Mouse (Mus musculus): ENCODE data around the gene Gm49358. TPM values are rescaled to one million over a fixed set of nuclear protein-coding genes. Genes with fewer than 3 reads are reported as not detected.

Gene Gm49358
- total RNA-seq, 2 experiments from 2014 or later: 33.8 to 43.0 TPM

DNA sequence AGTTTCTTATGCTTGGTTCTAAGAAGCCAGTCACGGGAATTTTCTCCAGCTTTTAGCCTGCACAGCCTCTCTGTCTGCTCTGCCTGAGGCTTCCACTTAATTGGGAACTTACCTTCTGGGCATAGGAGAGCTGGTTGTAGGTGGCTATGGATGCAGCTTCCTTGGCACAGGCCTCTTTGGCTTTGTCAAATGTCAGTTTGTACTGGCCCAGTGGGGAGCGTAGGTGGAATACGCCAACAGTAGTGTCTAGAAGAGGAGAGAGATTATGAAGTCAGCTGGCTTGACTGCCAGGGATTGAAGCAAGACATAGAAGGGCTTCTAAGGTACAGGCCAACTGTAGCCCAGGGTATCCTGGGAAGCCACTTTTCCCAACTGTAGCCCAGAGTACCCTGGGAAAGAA, 89.7 kb downstream of the Gm49358 start:
- no peak for DNase-seq (ENCODE audit: extremely low spot score in 1 of 2, low spot score in 1 of 2)

DNA sequence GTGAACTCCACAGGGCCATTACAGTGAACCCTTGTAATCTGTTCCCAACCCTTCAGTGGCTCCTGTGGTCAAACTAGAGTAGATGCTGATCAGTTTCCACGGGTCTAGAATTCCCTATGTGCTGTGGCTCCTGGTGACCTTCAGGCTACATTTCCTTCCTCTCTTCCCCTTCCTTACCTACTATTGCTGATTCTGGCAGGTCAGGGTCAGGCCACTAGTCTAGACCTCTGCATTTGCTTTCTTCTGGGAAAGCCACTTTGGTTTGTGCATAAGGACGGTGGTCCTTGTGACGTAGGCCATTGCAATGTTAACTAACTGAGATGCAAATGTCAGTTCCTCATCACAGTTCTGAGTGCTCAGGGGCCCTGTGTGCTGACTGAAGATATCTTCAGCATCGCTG, 96.6 kb downstream of the Gm49358 start:
- DNase-seq (ENCODE audit: extremely low spot score in 1 of 2, low spot score in 1 of 2): no peak

DNA sequence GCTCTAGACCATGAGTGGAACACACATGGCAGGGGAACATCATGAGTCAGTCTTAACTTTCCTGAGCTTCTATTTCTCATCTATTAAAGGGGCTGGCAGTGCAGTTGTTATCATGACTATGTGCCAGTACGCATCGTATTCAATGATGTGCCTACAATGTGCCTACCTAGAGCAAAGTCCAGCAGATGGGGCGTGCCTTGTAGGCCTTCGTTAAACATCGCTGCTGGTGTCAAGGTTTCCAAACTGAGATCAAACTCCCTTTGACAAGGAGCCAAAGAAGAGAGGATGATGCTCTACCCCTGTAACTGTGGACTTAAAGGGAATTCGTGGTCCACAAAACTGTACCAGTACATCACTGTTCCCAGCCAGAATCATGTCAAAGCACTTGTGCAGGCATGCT, 98.7 kb downstream of the Gm49358 start:
- DNase-seq (ENCODE audit: extremely low spot score in 1 of 2, low spot score in 1 of 2): no peak

DNA sequence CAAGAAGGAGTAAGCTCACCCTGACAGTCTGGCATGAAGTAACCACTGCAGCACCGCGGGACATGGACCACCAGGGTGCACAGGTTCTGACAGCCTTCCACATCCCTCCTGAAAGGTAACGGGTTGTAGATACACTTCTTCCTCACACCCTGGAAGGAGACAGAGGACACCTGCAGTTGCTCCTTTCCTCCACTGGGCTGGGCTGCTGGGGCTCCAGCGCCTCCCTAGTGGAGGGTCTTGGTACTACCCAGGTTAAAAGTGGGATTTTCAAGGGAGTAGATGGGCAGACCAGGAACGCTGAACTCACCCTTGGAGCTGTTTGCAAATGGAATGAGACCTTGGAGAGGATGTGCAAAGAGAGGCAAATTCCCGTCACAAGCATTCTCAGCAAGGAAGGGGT, 99.7 kb downstream of the Gm49358 start:
- no peak for DNase-seq (ENCODE audit: extremely low spot score in 1 of 2, low spot score in 1 of 2)

DNA sequence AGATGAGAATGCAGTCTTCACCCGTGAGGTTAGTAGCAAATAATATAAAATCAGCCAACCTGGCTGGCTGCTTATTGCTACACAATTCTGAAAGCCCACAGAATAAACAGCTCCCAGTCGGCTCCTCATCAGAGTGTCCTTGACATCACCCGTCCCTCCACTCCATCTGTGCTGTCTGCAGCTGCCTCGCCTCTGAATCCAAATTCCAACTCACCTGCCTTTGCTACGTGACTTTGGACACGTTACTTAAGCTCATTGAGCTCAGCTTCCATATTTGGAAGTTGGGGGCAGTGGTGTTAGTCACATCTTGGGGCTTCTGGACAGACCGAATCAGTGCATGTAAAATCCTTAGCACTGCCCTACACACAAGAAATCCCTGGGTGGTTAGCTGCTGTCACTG, 108.3 kb downstream of the Gm49358 start:
- DNase-seq (ENCODE audit: extremely low spot score in 1 of 2, low spot score in 1 of 2): no peak

DNA sequence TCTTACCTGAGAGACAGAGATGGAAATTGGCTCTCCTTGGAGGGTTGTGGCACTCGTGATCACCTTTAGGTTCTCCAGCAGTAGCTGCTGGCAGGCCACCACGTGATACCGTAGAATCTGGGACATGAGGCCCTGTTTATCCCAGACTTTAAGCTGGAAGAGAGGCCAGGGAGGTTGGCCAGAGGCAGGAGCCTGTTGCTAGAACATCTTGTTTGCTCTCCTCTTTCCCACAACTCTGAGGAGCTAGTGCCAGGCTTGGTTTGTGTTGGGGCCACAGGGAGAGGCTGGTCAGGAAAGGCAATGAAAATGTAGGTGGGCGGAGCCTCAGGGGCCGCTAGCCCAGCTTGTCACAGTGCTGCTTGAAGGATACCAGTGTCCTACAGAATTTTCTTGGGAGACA, 108.8 kb downstream of the Gm49358 start:
- no peak for DNase-seq (ENCODE audit: extremely low spot score in 1 of 2, low spot score in 1 of 2)

DNA sequence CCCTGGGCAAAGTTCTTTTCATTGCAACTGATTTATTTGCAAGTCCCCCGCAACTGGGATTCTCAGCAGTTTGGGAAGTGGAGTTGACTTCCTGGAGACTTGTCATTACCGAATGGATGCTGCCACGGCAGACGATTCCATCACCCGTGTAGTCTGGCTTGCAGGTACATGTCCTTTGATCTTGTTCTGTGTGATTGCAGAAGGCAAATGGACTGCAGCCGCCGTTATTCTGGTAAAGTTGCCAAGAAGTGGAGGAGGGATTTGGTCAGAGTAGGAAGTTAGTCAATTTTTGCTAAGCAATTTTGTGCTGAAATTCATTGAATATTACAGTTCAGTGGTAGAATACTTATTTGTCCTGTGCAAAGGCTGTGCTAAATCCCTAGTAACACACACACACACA, 114.9 kb downstream of the Gm49358 start:
- no peak for DNase-seq (ENCODE audit: extremely low spot score in 1 of 2, low spot score in 1 of 2)

DNA sequence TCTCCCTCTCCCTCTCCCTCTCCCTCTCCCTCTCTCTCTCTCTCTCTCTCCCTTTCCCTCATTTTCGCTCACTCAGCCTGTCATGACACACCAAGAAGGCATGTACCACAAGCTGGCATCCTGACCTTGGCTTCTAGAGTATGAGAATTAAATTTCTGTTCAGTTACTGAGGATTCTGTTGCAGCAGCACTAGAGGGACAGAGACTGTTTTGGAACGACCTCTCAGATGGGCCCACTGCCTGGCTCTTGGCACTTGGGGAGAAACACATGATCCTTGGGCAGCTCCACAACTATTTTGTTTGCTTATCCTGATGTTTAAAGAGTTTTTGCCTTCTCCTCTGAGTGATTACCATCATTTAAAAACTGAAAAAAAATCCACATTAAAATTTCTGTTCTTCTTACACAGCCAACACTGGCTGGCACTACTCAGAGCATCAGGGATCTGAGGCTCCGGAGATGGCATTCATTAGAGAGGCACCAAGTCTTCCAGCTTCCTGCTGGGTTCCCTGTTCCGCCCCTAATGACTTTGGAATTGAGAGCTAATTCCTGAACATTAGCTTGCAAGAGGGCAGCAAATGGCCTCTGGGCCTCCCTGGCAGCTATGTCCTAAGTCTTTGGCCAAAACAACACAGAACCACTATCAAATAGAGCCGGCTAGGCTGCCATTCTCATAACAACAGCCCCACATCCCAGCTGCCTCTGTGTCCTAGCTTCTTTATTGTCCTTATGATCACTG, 116.5 kb downstream of the Gm49358 start:
- no peak for DNase-seq (ENCODE audit: extremely low spot score in 1 of 2, low spot score in 1 of 2)

DNA sequence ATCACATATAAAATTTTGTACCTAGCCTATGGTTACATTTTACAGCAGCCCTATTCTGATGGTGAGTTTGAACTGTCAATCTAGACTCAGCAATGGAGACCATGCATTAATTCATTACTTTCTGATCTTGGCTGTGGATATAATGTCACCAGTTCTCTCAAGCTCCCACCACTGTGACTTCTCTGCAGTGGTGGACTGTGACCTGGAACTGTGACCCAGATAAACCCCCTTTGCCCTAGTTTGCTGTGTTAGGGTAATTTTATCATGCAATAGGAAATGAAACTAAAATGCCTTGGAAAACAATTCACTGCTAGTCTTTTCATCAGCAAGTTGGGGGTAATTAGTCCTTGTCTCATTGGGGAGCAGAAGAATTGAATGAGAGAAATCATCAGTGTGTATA, 117.7 kb downstream of the Gm49358 start:
- DNase-seq (ENCODE audit: extremely low spot score in 1 of 2, low spot score in 1 of 2): no peak

Other genes with a start within 250 kb of the Gm49358 start
- 100 to 1,000 TPM; 284 to 328 TPM for gene Hsp90b1, start 58.5 kb upstream of the Gm49358 start, total RNA-seq (2021)
- gene Ttc41, start 58.2 kb upstream of the Gm49358 start, total RNA-seq (2021): 1 to 10 TPM; 1.2 to 1.5 TPM
- 100 to 1,000 TPM; 128 to 130 TPM for gene Nt5dc3, start 15.0 kb downstream of the Gm49358 start, total RNA-seq (2021)
- gene Stab2, start 244.1 kb downstream of the Gm49358 start, total RNA-seq (2021): under 1 TPM; 0.20 to 0.87 TPM